Mouse (Mus musculus) spleen, adult 18-20 months (tissue): ENCODE measurements around the gene Clstn2.

Experiments used
- DNase-seq, 2 experiments: peaks; one replicate each; pipeline ENCODE4 v3.0.0; 2022; ENCODE audit warnings: mixed read lengths in 2 of 2

Clstn2 gene

DNA sequence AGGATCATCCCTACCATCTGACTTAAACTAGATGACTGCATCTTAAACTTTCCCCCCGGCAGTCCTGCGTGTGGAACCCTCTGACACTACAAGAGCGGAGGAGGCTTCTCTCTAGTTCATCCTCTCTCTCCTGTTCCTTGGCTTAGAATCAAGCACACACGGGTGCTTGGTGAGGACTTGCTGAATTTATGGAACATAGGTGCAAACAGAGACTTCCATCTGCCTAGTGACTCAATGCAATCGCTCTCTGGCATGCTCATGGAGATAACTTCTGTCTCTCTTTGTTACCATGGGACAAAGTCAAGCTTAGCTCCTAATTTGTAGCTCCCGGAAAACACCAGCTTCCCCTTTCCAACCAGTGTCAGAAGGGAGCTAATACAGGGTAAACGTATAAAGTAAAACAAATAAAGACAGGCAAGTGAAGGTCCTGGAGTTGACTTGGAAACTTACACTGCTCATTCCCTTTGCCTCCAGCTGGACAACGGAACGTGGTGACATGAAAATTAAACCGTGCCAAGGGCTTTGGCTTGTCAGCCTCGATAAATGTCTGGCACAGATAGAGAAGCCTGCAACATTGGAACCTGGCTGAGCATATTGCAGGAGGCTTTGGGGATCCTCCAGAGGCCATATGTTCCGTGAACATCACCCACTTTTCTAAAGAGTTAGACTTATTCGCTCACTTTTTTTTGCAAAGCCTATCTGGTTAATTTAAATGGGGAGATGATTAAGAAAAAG lies 583.5 kb downstream of the Clstn2 start:
- DNase-seq: no peak

DNA sequence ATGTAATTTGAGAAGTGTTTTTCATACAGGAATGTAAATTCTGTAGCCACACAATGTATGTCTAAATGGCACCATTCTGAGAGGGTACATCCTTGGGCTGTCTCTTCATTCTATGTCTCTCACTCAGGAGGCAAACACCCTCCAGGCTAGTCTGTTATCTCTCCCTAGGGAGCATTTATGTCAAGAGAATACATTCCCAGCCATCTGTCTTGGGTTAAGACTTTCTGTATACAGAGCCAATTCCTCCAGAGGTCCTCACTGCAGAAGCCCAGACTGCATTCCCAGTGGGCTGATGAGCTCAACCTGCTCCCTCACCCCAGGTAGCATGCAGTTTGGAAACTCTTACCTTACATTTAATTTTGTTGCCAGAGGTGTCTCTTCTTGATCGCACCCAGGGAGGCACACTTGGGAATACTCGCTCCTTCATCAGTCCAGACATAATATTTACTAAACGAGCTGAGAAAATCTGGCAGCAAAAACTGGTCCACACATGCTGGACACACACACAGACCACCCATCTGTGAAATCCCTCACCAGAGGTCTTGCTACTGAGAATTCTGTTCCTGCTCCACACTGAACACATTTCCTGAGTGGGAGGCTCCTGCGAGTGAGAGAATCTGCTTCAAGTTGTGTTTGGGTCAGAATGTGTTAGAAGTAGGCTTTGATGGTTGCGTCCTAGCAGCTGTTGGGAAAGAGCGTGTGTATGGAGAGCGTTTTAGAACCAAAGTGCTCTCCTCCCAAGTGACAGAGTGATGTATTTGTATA lies 592.9 kb downstream of the Clstn2 start:
- no peak for DNase-seq

DNA sequence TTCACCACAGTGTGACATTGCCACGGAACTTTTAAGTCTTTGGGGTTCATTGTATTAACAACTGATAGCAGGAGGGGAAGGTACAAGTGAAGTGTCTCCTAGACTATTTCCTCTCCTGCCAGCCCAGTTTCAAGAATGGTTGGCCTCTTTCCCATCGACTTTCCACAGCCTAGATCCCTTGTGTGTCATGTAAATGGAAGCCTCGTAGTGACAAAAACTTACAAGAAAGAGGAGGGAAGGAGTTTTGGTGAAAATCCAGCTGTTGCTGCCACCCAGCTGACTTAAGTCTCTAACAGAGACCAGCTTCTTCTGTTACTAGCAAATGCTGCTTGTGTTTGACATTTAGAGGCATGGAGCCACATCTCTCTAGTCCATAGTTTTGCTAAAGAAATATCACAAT lies 598.3 kb downstream of the Clstn2 start:
- no peak for DNase-seq

DNA sequence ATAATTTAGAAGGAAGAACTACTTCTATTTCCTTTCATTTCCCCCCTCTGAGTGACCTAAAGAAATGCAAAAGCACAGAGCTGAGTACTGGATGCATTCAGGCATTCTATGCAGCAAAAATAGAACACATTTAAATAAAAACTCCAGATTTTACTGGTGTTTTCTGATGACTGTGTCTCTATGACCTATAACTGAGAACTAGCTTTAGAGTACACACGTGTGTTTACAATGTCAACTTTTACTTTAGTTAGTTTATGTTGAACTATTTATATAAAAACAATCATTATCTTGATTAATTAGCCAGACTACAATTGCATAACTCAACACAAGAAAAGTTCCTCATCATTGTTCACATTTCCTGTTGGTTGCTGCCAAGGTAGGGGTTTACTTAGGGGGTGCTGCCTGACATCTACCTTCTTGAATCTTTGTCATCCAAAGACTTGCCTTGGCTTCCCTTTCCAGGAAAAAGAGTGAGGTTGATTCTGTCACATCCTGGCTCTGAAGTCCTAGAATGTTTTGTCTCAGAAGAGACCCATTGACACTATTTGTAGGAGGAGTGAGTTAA lies 603.0 kb downstream of the Clstn2 start:
- no peak for DNase-seq

DNA sequence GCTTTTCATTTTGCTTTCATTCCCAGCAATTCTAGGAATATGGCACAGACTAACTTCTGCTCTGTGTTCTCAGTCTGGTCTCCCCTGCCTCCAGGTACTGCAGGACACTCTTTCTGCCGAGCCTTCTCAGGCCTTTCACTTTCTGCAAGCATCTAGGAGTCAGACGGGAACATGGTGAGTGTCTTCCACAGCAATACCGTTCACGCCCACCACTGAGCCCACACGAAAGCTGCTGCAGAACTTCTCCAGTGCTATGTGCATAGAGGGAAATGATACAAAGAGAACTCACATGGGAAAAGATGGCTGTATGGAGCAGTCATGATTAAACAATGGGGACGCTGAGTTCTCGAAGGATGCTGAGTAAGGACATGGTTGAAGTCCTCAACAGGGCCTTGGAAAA lies 604.9 kb downstream of the Clstn2 start:
- no peak for DNase-seq

DNA sequence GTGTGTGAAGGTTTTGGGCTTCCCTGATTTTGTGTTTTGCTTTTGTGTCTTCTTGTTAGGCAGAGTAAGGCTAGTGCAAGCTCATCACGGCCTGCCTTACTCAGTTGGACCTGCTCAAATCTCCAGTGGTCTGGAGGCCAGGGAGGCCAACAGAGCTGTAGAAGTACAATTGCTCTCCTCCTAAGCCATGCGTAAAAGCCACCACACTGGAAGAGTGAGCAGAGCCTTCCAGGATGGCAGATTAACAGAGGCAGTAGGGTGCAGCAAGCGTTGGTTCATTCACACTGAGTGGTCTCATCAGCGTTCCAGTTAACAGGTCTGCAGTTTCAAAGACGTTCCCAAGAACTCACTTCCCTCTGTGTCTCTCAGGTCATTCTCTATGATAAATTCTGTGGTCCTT lies 612.1 kb downstream of the Clstn2 start:
- no peak for DNase-seq

DNA sequence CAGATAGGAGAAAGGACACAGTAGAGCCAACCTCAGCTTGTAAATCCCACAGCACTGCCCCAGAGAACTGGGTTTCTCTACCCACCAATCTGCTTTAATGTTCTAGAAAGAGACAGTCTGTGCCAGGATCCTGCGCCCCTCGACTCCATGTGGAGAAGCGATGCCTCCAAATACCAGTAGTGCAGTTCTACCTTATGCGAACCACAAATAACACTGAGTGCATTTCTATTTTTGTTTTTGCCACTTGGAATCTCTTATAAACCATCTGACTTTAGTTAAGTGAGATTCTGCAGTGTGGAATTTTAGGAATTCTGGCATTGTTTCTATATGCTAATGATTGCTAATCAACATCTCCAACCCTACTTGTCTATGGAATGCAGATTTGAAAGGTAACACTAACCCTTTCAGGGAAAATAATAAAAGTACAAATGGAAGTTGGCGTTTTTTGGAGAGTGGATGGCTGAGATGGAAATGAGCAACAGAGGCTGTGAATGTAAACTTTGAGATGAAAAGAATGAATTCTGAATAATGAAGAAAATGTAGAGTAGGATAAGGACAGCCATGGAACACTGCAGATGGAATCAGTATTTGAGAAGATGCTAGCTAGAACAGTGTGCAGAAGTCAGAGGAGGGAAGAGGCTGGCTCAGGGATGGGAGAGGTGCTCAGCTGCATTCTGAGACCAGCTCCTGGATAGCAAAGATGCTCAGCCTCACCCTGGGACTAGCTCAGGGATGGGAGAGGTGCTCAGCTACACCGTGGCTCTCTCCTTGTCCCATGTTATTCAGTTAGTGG lies 617.9 kb downstream of the Clstn2 start:
- no peak for DNase-seq

DNA sequence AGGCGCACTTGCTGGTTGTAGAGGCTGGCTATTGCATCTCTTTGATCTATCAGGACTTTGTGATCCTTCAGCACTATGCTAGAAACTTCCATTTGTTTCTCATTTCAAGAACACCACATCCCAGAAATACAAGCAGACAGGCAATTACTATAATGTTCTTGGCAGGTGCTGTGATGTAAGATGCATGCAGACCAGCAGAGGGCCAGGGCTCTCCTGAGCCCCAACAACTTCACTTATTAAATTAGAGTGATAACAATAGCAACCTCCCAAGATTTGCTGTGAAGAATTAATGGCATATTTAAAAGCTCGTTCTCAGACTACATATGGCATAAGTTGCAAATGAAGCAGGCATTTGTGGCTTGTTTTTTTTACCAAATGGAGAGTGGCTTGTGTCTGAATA lies 624.8 kb downstream of the Clstn2 start:
- no peak for DNase-seq
